Mouse (Mus musculus) heart, embryonic 14.5 days (tissue): Measurements from ENCODE around the gene Zfp976. TPM values are rescaled to one million over a fixed set of nuclear protein-coding genes. Genes with fewer than 3 reads are reported as not detected.
"Not testable (repeated sequence)": the region's sequence is repeated elsewhere in the genome, so short reads cannot be mapped to it uniquely, and the experiment has no call there.

ENCODE experiments used
- ATAC-seq: fragments of 200-750 bp; cut with Nextera tagmentation; 2 replicates; pipeline ENCODE4 v1.8.0; 2017; ENCODE audit warnings: low read depth, moderate TSS enrichment; ENCODE audit not compliant: insufficient number of reproducible peaks, insufficient read depth, low FRiP score
- H3K27ac ChIP-seq, 2 experiments: fragments of 200-500 bp in 1 of 2; fragments of 300-500 bp in 1 of 2; sonication (generic) in 1 of 2; replicated peaks in 1 of 2; 2 replicates each; pipeline ENCODE4 v1.5.1; 2012 to 2014; ENCODE audit warnings: low read depth in 2 of 2, low read length in 2 of 2, control low read depth in 1 of 2, mild to moderate bottlenecking in 1 of 2, mixed read lengths in 1 of 2; ENCODE audit not compliant: control insufficient read depth in 1 of 2, insufficient read depth in 1 of 2
- H3K27me3 ChIP-seq: fragments of 300-500 bp; sonication (generic); 2 replicates; pipeline ENCODE4 v1.6.1; 2014; ENCODE audit warnings: mild to moderate bottlenecking, low read length, control low read depth; ENCODE audit not compliant: control insufficient read depth, insufficient read depth
- H3K36me3 ChIP-seq: fragments of 300-500 bp; sonication (generic); 2 replicates; pipeline ENCODE4 v1.6.1; 2014; ENCODE audit warnings: mild to moderate bottlenecking, control low read depth, low read length, mixed read lengths; ENCODE audit not compliant: control insufficient read depth, insufficient read depth
- H3K4me1 ChIP-seq, 2 experiments: fragments of 200-500 bp in 1 of 2; fragments of 300-500 bp in 1 of 2; sonication (generic) in 1 of 2; 2 replicates each; pipeline ENCODE4 v1.6.1; 2012 to 2014; ENCODE audit warnings: low read length in 2 of 2, control low read depth in 1 of 2, mixed read lengths in 1 of 2; ENCODE audit not compliant: control insufficient read depth in 2 of 2, insufficient read depth in 2 of 2
- H3K4me2 ChIP-seq: fragments of 300-500 bp; sonication (generic); 2 replicates; pipeline ENCODE4 v1.6.1; 2014; ENCODE audit warnings: mild to moderate bottlenecking, low read length
- H3K4me3 ChIP-seq, 2 experiments: fragments of 200-500 bp in 1 of 2; fragments of 300-500 bp in 1 of 2; sonication (generic) in 1 of 2; 2 replicates each; pipeline ENCODE4 v1.5.1; 2012 to 2014; ENCODE audit warnings: low read length in 2 of 2, mild to moderate bottlenecking in 2 of 2, control low read depth in 1 of 2, low read depth in 1 of 2, moderate library complexity in 1 of 2; ENCODE audit not compliant: control insufficient read depth in 1 of 2, insufficient read depth in 1 of 2
- H3K9ac ChIP-seq: fragments of 300-500 bp; sonication (generic); 2 replicates; pipeline ENCODE4 v1.6.1; 2014; ENCODE audit warnings: mild to moderate bottlenecking, low read length
- H3K9me3 ChIP-seq: fragments of 300-500 bp; sonication (generic); 2 replicates; pipeline ENCODE4 v1.6.1; 2016; ENCODE audit warnings: low read length, control low read depth; ENCODE audit not compliant: control insufficient read depth
- WGBS: fragments of 180-500 bp; shearing (Covaris S2); extraction: QIAGEN DNeasy Blood & Tissue Kit; methylation state at CpG from one replicate; pipeline ENCODE4 v1.1.7; 2014; 5-methylcytosine and 5-hydroxymethylcytosine counted together
- microRNA-seq: library from miRNA; unstranded; fragments of <30 nt; microRNA quantifications from one replicate; pipeline ENCODE4, GENCODE M21; 2016
- polyA plus RNA-seq: library from polyadenylated mRNA; unstranded; fragments of >200 nt; fragmentation: Nextera tagmentation; extraction: Ambion mirVana; gene quantifications from 2 replicates; pipeline ENCODE4 v1.2.1, GENCODE M21; 2014

Gene Zfp976
- polyA plus RNA-seq, 1 experiment from 2014 or later, result 1.9 TPM

DNA sequence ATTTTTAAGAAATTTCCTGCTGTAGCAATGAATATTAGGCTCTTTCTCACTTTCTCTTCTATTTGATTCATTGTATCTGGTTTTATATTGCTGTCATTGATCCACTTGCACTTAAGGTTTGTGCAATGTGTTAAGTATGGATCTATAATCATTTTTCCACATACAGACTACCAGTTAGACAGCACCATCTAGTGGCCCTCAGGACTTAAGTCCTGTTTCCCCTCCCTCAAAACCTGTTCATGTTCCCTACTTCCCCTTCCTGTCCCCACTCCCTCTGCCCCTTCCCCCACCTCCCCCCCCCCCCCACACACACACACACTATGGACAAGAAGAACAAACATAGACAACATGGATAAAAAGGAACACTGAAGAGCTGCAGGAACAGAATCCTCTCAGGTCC, 46.7 kb downstream of the Zfp976 start:
- ATAC-seq, result not testable (repeated sequence)
- peaks cover 19% of the 10 kb centered on the region for H3K9me3 ChIP-seq

DNA sequence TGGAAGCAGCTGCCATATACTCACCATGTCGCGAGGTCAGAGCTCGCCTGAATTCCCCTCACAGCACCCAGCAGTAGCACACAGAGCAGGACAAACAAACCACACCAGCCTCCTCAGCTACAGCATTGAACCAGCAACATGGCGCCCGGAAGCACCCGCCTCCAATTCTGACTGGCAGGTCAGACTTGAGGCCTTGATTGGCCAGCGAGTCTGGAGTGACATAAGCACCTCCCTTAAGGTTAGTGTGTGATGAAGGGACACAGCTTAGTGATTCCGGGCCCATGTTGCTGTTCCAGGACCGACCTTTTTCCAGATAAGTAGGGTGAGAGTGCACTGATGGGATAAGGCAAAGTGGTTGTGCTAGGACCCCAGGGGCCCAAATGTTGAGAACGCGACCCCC, 50.0 kb downstream of the Zfp976 start, which contains the start of gene Zfp977:
TSS of gene Zfp977 (minus strand) at position 135 of the 400 bp plus-strand sequence.
- not testable (repeated sequence) for H3K4me2 ChIP-seq, H3K27ac ChIP-seq, H3K4me3 ChIP-seq, H3K4me1 ChIP-seq, H3K27me3 ChIP-seq, H3K9ac ChIP-seq, H3K36me3 ChIP-seq, ATAC-seq
- WGBS, result 85% methylated on average over 11 of the region's 11 CpGs
- peaks cover 18% of the 10 kb centered on the region; the same call in 1 of the 2 replicates for H3K9me3 ChIP-seq

More for the DNA sequence above, 46.7 kb downstream of the Zfp976 start:
- H3K9ac ChIP-seq, H3K4me1 ChIP-seq, H3K36me3 ChIP-seq, H3K27me3 ChIP-seq, H3K27ac ChIP-seq, H3K4me2 ChIP-seq, H3K4me3 ChIP-seq: not testable (repeated sequence)

DNA sequence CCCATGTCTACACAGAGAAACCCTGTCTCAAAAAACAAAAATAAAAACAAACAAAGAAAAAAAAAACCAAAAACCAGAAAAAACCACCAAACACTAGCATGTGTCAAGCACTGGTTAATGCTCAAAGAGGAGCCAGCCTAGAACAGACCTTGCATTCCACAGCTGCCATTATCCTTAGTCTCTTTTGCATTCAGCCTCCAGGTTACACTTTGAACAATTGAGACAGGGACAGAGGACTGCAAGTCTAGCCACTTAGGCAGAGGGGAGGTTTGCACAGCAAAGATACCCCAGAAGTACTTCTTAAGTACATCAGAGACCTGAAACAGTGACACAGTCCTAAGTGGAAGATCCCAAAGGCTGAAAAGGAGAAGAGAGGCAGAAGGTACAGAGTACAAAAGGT, 51.1 kb downstream of the Zfp976 start:
- H3K36me3 ChIP-seq, H3K27me3 ChIP-seq, H3K27ac ChIP-seq, H3K4me1 ChIP-seq, H3K9ac ChIP-seq, ATAC-seq, H3K4me3 ChIP-seq, H3K4me2 ChIP-seq: not testable (repeated sequence)
- peaks cover 27% of the 10 kb centered on the region; the same call in 1 of the 2 replicates for H3K9me3 ChIP-seq

DNA sequence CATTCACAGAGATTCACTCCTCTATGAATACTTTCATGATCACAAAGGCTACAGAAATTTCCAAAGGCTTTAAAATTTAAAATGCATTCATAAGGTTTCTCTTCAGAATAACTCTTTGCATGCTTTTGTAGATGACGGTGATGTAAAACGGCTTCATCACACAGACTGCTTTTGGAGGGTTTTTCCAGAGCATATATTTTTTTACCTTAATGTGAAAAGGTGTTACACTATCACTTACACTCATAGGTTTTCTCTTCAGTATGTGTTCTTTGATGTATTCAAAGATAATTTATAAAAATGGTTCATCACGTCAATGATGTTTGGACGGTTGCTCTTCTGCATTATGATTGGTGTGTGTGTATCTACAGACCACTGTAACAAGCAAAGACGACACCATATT, 63.9 kb downstream of the Zfp976 start, which contains the start of gene Gm21028:
TSS of gene Gm21028 (minus strand) at position 101 of the 400 bp plus-strand sequence.
- H3K9ac ChIP-seq, result no peak within 1 kb of the TSS
- H3K4me1 ChIP-seq, result no peaks in the 10 kb centered on the region
- H3K4me3 ChIP-seq, result no peak within 1 kb of the TSS
- WGBS, result 84% methylated on average over 5 of the region's 5 CpGs
- H3K36me3 ChIP-seq, result no peaks in the 10 kb centered on the region
- peaks cover 52% of the 10 kb centered on the region for H3K9me3 ChIP-seq
- no peak within 1 kb of the TSS for H3K27ac ChIP-seq
- no peak for ATAC-seq
- H3K4me2 ChIP-seq, result no peak within 1 kb of the TSS
- no peaks in the 10 kb centered on the region for H3K27me3 ChIP-seq

Small RNA genes lying within 50 kb of the gene (microRNA-seq; reads per million reads assigned to microRNA genes)
- not detected for gene Gm24938

Other genes starting within 250 kb of the Zfp976 start
- not detected in 2 replicates for gene 4933421I07Rik, start 194.5 kb downstream of the Zfp976 start, polyA plus RNA-seq
- gene Zfp141, start 136.8 kb downstream of the Zfp976 start, polyA plus RNA-seq, result 6.3 and 7.1 TPM in 2 replicates
- not detected in 2 replicates for gene Gm21028, start 64.0 kb downstream of the Zfp976 start, polyA plus RNA-seq
- gene Zfp977, start 50.0 kb downstream of the Zfp976 start, polyA plus RNA-seq, result 1.2 and 1.6 TPM in 2 replicates
- 5.6 and 7.1 TPM in 2 replicates for gene Zfp975, start 50.2 kb upstream of the Zfp976 start, polyA plus RNA-seq
- gene Gm17067, start 84.4 kb upstream of the Zfp976 start, polyA plus RNA-seq, result not detected in 2 replicates
- gene Vmn2r62, start 150.9 kb upstream of the Zfp976 start, polyA plus RNA-seq, result not detected in 2 replicates
- gene Gm2381, start 224.6 kb upstream of the Zfp976 start, polyA plus RNA-seq, result not detected in 2 replicates